Mouse (Mus musculus) liver, adult 2 months (tissue): ENCODE measurements around the gene Gm35315.

ENCODE experiments used
- CTCF ChIP-seq: fragments of 200-500 bp; IDR thresholded peaks from 2 replicates; pipeline ENCODE4 v1.5.1; 2011; ENCODE audit warnings: low read depth, low read length, control low read depth
- POLR2A ChIP-seq: fragments of 200-500 bp; IDR thresholded peaks from 2 replicates; pipeline ENCODE4 v1.6.1; 2011; ENCODE audit warnings: low read length, control low read depth; ENCODE audit not compliant: insufficient read depth; ENCODE audit errors: extremely low read depth

DNA sequence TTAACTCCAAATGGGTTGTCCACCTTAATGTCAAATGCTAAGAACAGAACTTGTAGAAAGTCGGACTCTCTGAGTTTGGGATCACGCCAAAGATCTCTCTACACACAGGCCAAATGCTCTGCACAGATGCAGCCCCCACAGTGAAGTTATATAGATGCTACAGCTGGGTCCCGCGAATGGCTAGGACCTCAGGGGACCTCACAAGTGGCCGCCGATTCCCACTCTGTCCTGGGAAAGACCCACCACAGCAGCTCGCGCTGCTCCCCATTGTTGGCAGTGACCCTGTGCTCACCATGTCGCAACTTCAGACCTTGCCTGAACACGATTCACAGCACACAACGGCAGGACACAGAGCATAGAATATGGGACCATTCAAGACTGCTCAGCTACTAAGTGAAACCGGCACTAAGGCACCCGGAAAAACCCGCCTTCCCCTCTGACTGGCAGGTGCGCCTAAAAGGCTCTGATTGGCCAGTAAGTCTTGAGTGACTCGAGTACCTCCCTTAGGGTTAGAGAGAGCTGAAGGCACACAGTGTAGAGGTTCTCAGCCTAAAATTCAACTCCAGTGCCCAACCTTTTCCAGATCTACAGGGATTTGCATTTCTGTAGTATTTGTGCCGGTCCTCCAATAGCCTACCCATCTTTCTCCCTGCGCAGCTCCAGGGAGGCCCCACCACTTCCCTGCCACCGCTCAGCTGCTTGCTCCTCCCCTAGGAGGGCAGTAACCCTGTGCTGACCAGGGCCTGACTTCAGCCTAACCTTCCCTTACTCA lies 36.4 kb downstream of the Gm35315 start:
- TF ChIP-seq CTCF (no peak), POLR2A (no peak)
